Mouse (Mus musculus): Measurements from ENCODE around the gene Tmc6.

DNA sequence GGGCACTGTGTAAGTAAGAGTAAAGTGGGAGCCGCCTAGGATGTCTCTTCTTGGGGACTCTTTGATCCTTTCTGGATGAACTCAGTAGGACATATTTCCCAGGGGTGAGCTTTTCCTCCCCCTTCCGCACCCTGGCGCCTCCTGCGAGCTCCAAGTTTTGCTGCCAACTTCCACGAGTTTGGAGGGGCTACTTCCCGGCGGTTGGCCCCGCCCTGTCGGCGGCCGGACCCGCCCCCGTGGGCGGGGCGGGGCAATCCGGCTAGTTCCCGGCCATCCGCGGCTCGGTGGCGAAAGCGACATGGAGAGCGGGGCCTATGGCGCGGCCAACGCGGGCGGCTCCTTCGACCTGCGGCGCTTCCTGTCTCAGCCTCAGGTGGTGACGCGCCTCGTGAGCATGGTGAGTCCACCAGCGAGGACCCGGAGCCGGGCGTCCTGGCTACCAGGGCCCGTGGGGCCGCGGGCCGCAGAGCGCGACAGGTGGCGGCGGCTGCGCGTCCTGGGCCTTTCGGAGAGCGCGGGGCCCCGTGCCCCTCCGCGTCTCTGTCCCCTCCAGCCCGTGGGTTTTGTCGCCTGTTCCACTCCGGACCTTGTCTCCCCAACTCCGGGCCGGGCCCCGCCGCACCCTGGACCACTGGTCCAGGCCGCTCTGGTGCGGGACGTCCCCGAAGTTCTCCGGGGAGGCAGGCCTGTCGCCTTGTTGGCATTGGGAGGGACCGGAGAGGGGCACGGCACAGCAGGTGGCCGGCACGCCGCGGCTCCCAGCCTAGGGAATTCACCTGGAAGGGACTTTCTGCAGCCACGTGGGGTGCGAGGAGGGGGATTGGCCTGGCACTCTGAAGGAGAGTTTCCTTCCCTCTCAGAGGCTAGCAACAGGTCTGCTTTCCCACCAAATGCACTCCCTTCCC, 27.7 kb upstream of the Tmc6 start, which contains the start of the genes Gm20708 and Syngr2:
- TF ChIP-seq POLR2A (IDR thresholded peaks at IDR 0.05; ENCODE audit: borderline replicate concordance, extremely low read depth, low read depth, low read length) = peak; percentile 73; the same call in 1 of the 2 replicates
- TF ChIP-seq CTCF (IDR thresholded peaks at IDR 0.05; ENCODE audit: insufficient read depth, low read length) = no peak
